Mouse (Mus musculus) gastrocnemius, adult 8-10 months (tissue): ENCODE measurements around the gene Pigx. TPM values are rescaled to one million over a fixed set of nuclear protein-coding genes. Genes with fewer than 3 reads are reported as not detected.
"Not testable (repeated sequence)": the region's sequence is repeated elsewhere in the genome, so short reads cannot be mapped to it uniquely, and the experiment has no call there.

Experiments
- DNase-seq, 2 experiments: peaks; one replicate each; pipeline ENCODE4 v3.0.0; 2022; ENCODE audit warnings: low spot score in 2 of 2
- total RNA-seq, 4 experiments: library from RNA; stranded (reverse); gene quantifications; 2 replicates each; pipeline ENCODE4 v1.2.4; 2022

Pigx gene
- total RNA-seq, 4 experiments from 2014 or later = 11.3 to 17.4 (median 11.7) TPM

GRCm38 (mm10) chr16:32110951-32111699 is 11.6 kb upstream of the Pigx start:
- no peak for DNase-seq

- no peak for DNase-seq
These were observed 9.0 kb upstream of the Pigx start for GRCm38 (mm10) chr16:32108578-32108977.

GRCm38 (mm10) chr16:32108170-32108569 is 8.6 kb upstream of the Pigx start:
- DNase-seq = no peak

GRCm38 (mm10) chr16:32107342-32108045 is 8.0 kb upstream of the Pigx start:
- no peak for DNase-seq

- DNase-seq = no peak
These were observed 6.2 kb upstream of the Pigx start for GRCm38 (mm10) chr16:32105698-32106097.

- DNase-seq = no peak
These were observed 2.8 kb upstream of the Pigx start for GRCm38 (mm10) chr16:32102295-32102694.

- no peak for DNase-seq
These were observed 473 bp downstream of the Pigx start for GRCm38 (mm10) chr16:32098897-32099637.

GRCm38 (mm10) chr16:32097757-32098156 is 1.8 kb downstream of the Pigx start:
- not testable (repeated sequence) for DNase-seq

GRCm38 (mm10) chr16:32091466-32091865 is 8.1 kb downstream of the Pigx start:
- DNase-seq = no peak

GRCm38 (mm10) chr16:32087629-32088443 is 11.7 kb downstream of the Pigx start:
- DNase-seq = no peak

- peak; percentile 63 to 76 for DNase-seq
These were observed 20.5 kb downstream of the Pigx start, which contains the start of gene Pak2 for GRCm38 (mm10) chr16:32078991-32079511. TSS of gene Pak2 (minus strand) at chr16:32079342.

- DNase-seq = peak; percentile 12 to 28
These were observed 21.0 kb downstream of the Pigx start for GRCm38 (mm10) chr16:32078408-32078990.

GRCm38 (mm10) chr16:32077648-32078407 is 21.7 kb downstream of the Pigx start:
- no peak for DNase-seq

GRCm38 (mm10) chr16:32076406-32076805 is 23.1 kb downstream of the Pigx start:
- no peak for DNase-seq

- DNase-seq = no peak
These were observed 23.8 kb downstream of the Pigx start for GRCm38 (mm10) chr16:32075762-32076161.

GRCm38 (mm10) chr16:32070070-32070469 is 29.5 kb downstream of the Pigx start:
- not testable (repeated sequence) for DNase-seq

GRCm38 (mm10) chr16:32068389-32069300 is 30.9 kb downstream of the Pigx start:
- no peak for DNase-seq

- no peak for DNase-seq
These were observed 32.6 kb downstream of the Pigx start for GRCm38 (mm10) chr16:32066899-32067298.

GRCm38 (mm10) chr16:32063900-32064299 is 35.6 kb downstream of the Pigx start:
- no peak for DNase-seq
